Mouse (Mus musculus): ENCODE measurements around the gene Zfp385c. TPM values are rescaled to one million over a fixed set of nuclear protein-coding genes. Genes with fewer than 3 reads are reported as not detected.

Gene Zfp385c
- polyA plus RNA-seq, 1 experiment from 2014 or later, result 0.23 TPM

DNA sequence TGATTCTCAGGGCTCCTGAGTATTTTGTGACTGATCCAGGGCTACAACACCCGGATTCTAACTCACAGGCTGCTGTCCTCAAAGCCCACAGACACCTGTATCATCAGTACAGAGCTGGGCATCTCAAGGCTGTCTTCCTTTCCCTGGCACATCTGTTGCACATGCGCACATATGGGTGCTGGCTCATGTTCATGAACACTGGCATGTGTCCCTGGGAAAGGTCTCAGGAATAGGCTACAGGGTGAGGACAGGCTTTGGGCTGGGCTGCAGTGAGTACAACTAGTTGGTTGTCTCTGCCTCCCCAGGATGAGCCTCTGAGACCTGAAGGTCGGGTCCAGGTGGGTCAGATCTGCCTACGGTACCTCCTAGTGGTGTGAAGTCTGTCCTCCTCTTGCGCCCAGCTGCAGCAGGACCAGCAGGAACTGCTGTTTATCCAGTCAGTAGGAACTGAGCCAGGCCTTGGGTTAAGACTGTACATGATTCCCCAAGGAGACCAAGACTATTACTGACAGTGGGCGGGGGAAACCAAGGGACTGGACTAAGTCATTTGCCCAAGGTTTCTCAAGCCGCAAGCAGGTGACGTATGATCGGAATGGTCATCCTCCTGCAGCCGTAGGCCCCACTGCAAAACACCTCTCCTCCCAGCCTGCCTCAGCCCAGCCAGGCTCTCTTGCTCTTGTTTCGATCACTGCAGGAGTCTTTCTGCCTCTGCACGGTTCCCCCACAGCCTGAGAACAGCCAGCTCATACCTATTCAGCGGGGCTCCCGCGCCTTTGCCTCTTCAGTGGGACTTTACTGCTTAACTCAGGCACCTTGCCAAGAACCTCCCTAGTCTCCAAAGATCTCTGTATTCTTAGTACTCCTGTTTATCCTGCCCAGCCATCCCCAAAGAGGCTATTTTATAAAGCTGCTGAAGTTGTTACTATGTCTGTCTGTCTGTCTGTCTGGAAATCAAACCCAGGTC, 48.4 kb downstream of the Zfp385c start:
- 60% methylated on average over 15 of the region's 15 CpGs for WGBS
- Histone ChIP-seq H3K4me3 (no peak overlapping the region), H3K4me2 (replicated peaks) (no peak overlapping the region), H3K9ac (replicated peaks) (no peak overlapping the region), H3K27me3 (peaks cover 14% of the 10 kb centered on the region; the same call in 1 of the 2 replicates), H3K27ac (replicated peaks) (no peak overlapping the region), H3K36me3 (no peaks in the 10 kb centered on the region), H3K4me1 (peaks cover 10% of the 10 kb centered on the region), H3K9me3 (no peaks in the 10 kb centered on the region)
- no peak for ATAC-seq (replicated peaks)

DNA sequence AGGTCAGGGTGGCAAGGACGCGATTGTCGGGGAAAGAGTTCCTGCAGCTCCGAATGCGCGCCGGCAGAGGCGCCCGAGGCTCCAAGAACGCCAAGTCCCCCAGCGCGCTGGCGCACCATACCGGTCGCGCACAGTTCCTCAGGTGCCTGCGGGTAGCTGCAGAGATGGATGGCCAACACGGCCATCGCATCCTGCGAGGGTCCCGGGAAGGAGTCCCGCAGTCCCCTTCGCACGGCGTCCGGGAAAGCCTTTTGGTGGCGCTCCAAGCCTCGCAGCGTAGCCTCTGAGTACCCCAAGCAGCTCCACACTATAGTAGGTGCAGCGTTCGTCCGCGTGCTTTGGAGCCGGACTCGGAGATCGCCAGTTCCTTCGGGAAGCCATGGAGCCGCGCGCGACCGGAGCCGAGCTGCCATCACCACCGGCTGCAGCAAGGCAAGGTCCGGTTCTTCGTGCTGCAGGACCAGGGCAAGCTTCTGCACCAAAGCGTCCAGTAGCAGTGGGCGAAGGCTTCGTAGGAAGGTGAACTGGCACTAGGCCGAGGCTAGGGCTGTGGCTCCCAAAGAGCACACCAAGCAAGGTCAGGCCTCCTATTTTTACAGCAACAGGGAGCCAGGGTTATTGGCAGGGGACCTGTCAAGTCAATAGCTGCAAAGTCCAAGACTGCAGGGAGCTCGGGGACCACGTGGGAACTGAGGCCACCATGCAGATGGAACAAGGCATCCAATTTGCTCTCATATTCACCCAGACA, 51.9 kb downstream of the Zfp385c start:
- peaks cover 10% of the 10 kb centered on the region for H3K4me1 ChIP-seq
- H3K9ac ChIP-seq (replicated peaks), result peak overlapping the region; percentile 31
- no peak overlapping the region for H3K27ac ChIP-seq (replicated peaks)
- ATAC-seq (replicated peaks), result 0 out of 2 replicates have a peak, but pooled peaks have one; percentile 53
- H3K4me2 ChIP-seq (replicated peaks), result peak overlapping the region; percentile 77
- H3K27me3 ChIP-seq, result peaks cover 14% of the 10 kb centered on the region; the same call in 1 of the 2 replicates
- H3K36me3 ChIP-seq, result no peaks in the 10 kb centered on the region
- H3K4me3 ChIP-seq, result peak overlapping the region; percentile 43
- no peaks in the 10 kb centered on the region for H3K9me3 ChIP-seq
- WGBS, result 7% methylated on average over 52 of the region's 52 CpGs

DNA sequence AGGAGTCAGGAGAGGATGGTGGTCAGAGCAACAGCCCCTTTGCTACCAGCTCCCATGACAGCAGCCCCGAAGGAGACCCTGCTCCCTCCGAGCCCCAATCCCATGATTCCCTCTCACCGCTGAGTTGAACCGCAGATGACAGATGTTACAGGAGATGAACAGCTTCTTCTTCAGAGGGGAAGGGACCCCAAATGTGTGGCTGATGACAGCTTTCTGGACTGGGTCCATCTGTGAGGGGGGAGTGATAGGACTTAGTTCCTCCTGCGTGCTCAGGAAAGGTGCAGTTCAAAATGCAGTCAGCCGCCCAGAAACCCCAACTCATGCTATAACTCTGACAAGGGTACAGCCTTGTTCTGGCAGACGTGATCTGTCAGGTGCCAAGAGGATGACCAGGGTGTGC, 57.7 kb downstream of the Zfp385c start:
- 71% methylated on average over 7 of the region's 7 CpGs for WGBS
- Histone ChIP-seq H3K27me3 (0 out of 2 replicates have a peak, but pooled peaks cover under 1% of the 10 kb centered on the region), H3K4me2 (replicated peaks) (no peak overlapping the region), H3K36me3 (no peaks in the 10 kb centered on the region), H3K9ac (replicated peaks) (no peak overlapping the region), H3K4me1 (no peaks in the 10 kb centered on the region), H3K27ac (replicated peaks) (no peak overlapping the region), H3K4me3 (no peak overlapping the region), H3K9me3 (no peaks in the 10 kb centered on the region)
- ATAC-seq (replicated peaks), result no peak

DNA sequence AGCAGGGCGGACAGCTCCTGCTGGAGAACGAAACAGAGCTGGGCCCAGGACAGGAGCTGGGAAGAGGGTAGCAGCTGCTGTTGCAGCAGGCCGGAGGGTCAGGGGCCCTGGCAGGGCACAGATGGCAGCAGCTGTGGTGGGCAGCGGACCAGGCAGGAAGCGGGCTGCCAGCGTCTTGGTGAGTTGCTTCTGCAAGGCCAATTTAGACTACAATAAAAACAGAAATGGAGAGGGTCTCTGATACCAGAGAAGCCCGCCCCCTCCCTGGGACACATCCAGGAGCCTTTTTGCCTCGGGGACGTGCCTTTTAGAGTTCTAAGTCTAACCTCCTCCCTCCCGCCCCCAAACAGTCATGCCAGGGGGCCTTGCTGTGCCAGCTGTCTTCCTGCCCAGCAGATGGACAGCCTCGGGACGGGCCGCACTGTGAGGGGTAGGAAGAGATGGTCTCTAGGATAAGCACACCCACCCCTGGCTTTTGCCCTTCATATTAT, 63.3 kb downstream of the Zfp385c start:
- Histone ChIP-seq H3K4me2 (replicated peaks) (no peak overlapping the region), H3K9ac (replicated peaks) (no peak overlapping the region; the same call in 1 of the 2 replicates), H3K36me3 (peaks cover 22% of the 10 kb centered on the region), H3K4me1 (peaks cover 19% of the 10 kb centered on the region), H3K9me3 (no peaks in the 10 kb centered on the region), H3K4me3 (no peak overlapping the region), H3K27ac (replicated peaks) (0 out of 2 replicates have a peak overlapping the region, but pooled peaks have one; percentile 13), H3K27me3 (no peaks in the 10 kb centered on the region)
- ATAC-seq (replicated peaks), result no peak
- 50% methylated on average over 13 of the region's 13 CpGs for WGBS

DNA sequence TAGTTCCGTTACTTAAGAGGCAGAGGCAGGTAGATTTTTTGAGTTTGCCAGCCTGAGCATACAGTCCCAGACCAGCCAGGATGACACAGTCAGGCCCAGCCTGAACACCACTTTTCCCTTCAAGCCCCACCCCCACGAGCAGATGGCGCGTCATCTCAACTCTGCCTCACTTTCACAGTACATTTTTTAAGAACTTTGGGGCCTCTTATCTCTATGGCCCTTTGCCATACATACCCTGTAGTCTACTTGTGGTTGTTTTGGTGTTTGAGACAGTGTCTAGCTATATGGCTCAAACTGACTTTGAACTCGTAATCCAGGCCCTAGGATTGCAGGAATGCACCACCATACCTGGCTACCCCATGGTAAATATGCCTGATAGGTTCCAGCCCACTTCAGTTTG, 64.2 kb downstream of the Zfp385c start:
- Histone ChIP-seq H3K36me3 (peaks cover 22% of the 10 kb centered on the region), H3K4me2 (replicated peaks) (no peak overlapping the region), H3K4me3 (no peak overlapping the region), H3K9ac (replicated peaks) (no peak overlapping the region), H3K27ac (replicated peaks) (no peak overlapping the region), H3K27me3 (no peaks in the 10 kb centered on the region), H3K9me3 (no peaks in the 10 kb centered on the region), H3K4me1 (peaks cover 27% of the 10 kb centered on the region)
- 89% methylated on average over 5 of the region's 5 CpGs for WGBS
- ATAC-seq (replicated peaks), result no peak

DNA sequence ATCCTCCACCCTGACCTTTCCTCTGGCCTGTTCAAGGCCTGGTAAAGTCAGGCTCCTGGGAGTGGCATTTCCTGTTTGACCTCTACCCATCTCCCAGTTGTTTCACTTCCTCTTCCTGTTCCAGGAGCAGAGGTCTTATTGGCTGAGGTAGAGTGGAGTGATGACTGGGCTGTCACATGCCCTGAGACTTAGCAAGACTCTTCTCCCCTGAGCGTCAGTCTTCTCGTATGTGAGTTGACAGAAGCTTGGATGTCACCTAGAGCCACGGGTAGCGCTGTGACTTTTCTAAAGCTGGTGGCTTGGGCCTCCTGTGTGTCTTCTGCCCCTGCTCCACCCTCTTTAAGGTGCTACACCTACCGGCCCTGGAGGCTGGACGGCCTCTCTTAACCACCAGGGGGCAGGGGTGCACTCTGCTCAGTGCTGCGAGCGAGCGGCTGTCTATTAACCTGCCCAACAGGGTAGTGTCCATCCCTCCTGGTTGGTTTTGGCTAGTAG, 65.5 kb downstream of the Zfp385c start:
- H3K9ac ChIP-seq (replicated peaks), result no peak overlapping the region
- ATAC-seq (replicated peaks), result no peak
- no peak overlapping the region for H3K4me2 ChIP-seq (replicated peaks)
- no peaks in the 10 kb centered on the region for H3K9me3 ChIP-seq
- no peak overlapping the region for H3K4me3 ChIP-seq
- 28% methylated on average over 9 of the region's 9 CpGs for WGBS
- H3K4me1 ChIP-seq, result peaks cover 28% of the 10 kb centered on the region
- H3K27ac ChIP-seq (replicated peaks), result no peak overlapping the region
- H3K27me3 ChIP-seq, result no peaks in the 10 kb centered on the region
- peaks cover 22% of the 10 kb centered on the region for H3K36me3 ChIP-seq

DNA sequence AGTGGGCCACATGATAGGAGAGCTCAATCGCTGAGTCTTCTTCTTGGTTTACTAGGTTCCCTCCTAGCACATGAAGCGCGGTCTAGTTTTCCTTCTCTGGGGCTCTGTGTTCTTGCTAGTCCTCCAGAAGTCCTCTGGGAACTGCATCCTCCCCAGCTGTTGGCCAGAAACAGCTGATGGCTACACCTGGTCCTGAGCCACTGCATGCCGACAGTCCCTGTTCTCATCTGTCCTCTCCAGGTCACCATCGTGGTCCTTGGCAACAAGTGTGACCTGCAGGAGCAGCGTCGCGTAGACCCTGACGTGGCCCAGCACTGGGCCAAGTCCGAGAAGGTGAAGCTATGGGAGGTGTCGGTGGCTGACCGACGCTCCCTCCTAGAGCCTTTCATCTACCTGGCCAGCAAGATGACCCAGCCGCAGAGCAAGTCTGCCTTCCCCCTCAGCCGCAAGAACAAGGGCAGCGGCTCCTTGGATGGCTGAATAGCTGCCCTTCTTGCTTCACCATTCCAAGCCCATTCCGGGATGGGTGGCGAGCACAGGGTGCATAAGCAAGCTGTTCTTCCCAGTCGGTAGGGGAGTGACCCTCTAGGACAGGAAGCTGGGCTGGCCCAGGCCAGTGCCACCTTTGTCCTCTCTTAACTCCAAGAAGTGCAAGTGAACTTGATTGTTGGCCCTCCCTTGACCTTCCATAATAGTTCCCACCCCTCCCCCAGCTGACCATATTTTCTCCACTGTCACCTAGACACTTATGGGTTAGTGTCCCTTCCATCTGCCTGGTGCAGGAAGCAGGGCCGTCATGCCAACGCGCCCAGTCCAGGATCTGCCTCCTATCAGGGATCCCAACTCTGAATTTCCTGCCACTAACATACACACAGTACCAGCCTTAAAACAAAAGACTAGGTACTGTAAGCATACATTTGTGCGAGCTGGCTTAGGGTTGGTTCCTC, 66.2 kb downstream of the Zfp385c start:
- Histone ChIP-seq H3K4me3 (no peak overlapping the region), H3K27ac (replicated peaks) (no peak overlapping the region), H3K9me3 (no peaks in the 10 kb centered on the region), H3K4me2 (replicated peaks) (no peak overlapping the region), H3K9ac (replicated peaks) (no peak overlapping the region), H3K4me1 (peaks cover 28% of the 10 kb centered on the region), H3K27me3 (no peaks in the 10 kb centered on the region), H3K36me3 (peaks cover 22% of the 10 kb centered on the region)
- no peak for ATAC-seq (replicated peaks)
- WGBS, result 92% methylated on average over 23 of the region's 23 CpGs

DNA sequence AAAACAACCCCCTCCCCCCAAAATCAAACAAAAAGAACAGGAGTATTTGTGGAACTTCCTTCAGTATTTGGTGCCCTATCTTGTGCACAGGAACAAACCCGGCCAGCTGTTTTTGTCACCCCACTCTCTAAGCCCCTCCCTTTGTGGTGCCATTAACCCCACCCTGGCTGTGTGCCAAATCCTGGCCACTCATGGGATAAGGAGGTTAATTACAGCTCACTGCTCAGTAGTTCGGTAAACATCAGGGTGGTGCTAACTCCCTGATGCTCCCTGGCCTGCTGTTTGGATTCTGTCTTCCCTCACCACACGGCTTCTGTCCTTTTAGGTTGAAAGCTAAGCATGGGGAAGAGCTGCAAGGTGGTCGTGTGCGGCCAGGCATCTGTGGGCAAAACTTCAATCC, 68.4 kb downstream of the Zfp385c start:
- no peak for ATAC-seq (replicated peaks)

DNA sequence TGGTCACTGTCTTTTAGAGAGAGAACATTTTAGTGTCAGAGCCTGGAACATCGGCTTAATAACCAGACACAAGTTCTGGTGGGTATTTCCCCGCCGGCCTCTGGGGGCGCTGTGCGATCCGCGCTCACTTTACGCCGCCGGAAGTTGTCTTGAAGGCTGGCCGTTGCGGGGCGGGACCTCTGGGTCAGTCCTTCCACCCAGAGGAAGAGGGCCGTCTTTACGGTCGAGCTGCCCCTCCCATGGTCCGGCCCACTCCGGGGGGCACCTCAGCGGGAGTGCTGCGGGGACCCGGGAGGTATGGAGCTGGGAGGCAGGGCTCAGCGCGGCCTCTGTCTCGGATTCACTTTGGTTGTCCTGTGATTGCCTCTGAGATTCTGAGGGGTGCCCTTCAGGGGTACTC, 69.5 kb downstream of the Zfp385c start:
- under 1% methylated on average over 24 of the region's 24 CpGs for WGBS
- no peaks in the 10 kb centered on the region for H3K9me3 ChIP-seq
- peak overlapping the region; percentile 78 for H3K27ac ChIP-seq (replicated peaks)
- H3K9ac ChIP-seq (replicated peaks), result peak overlapping the region; percentile 90
- peak overlapping the region; percentile 71 for H3K4me2 ChIP-seq (replicated peaks)
- H3K4me3 ChIP-seq, result peak overlapping the region; percentile 82
- no peaks in the 10 kb centered on the region for H3K27me3 ChIP-seq
- peaks cover 22% of the 10 kb centered on the region for H3K36me3 ChIP-seq
- peak; percentile 57 for ATAC-seq (replicated peaks)
- peaks cover 32% of the 10 kb centered on the region for H3K4me1 ChIP-seq

More for the DNA sequence above, 68.4 kb downstream of the Zfp385c start:
- Histone ChIP-seq H3K4me1 (peaks cover 30% of the 10 kb centered on the region), H3K4me2 (replicated peaks) (peak overlapping the region; percentile 71), H3K9me3 (no peaks in the 10 kb centered on the region), H3K36me3 (peaks cover 22% of the 10 kb centered on the region), H3K9ac (replicated peaks) (0 out of 2 replicates have a peak overlapping the region, but pooled peaks have one; percentile 90), H3K27me3 (no peaks in the 10 kb centered on the region), H3K27ac (replicated peaks) (no peak overlapping the region), H3K4me3 (peak overlapping the region; percentile 82)
- 42% methylated on average over 5 of the region's 5 CpGs for WGBS

DNA sequence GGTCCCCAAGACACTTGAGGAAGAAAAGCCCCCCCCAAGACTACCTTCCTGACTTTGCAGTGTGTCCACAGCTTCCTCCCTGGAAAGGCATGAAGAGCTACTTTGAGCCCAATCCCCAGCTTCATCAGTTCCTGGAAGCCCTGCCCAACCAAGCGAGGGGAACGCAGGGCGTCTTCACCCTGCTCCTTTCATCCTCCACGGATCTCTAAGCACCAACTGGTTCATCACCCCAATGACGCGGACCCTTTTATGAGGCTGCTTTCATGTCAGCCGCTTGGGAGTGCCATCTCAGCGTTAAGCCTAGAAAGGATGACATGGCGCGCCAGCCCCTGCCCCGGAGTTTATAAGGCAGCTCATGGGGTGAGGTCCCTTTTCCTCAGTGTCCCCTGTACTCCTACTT, 72.3 kb downstream of the Zfp385c start, which contains the start of gene Dnajc7:
Gene Dnajc7, minus strand, starts transcription at position 187 of the 400 bp plus-strand sequence.
- H3K27me3 ChIP-seq, result no peaks in the 10 kb centered on the region
- peak within 1 kb of the TSS; percentile 91 for H3K4me2 ChIP-seq (replicated peaks)
- H3K9me3 ChIP-seq, result no peaks in the 10 kb centered on the region
- H3K4me3 ChIP-seq, result peak within 1 kb of the TSS; percentile 93
- peak within 1 kb of the TSS; percentile 91 for H3K9ac ChIP-seq (replicated peaks)
- H3K27ac ChIP-seq (replicated peaks), result peak within 1 kb of the TSS; percentile 93
- 0 out of 2 replicates have a peak, but pooled peaks cover 5% of the 10 kb centered on the region for H3K36me3 ChIP-seq
- WGBS, result 5% methylated on average over 11 of the region's 11 CpGs
- peaks cover 35% of the 10 kb centered on the region for H3K4me1 ChIP-seq
- ATAC-seq (replicated peaks), result no peak; the same call in 1 of the 2 replicates

Data from forebrain, embryonic 15.5 days (tissue).